Comparison of ENCODE assay signal across 9 mouse cellular contexts in genomic region chrX:48094658-48095057, GRCm38 (mm10). TPM values are rescaled to one million over a fixed set of nuclear protein-coding genes. Genes with fewer than 3 reads are reported as not detected.
A peak's percentile ranks its signal among the peaks of the same experiment; 100 is the strongest.
DNase-seq lines count a peak whose midpoint lies in the region; ATAC-seq and TF ChIP-seq lines count a peak whose summit lies in the region.
"Had no signal": no experiment of that assay in that cellular context is flagged by ENCODE, and none has a peak within 500 bp of the region (broad histone marks: within the 10 kb centered on the region; RNA-seq: fewer than 3 reads in every experiment).

No protein-coding gene starts in this region.

- no peak for TF ChIP-seq POLR2A in thymus, adult 2 months (IDR thresholded peaks at IDR 0.05; ENCODE audit: control insufficient read depth, extremely low read depth, insufficient read depth, low read length, poor library complexity)

- no peak overlapping the region for H3K9ac ChIP-seq in liver, embryonic 12.5 days
- no peak overlapping the region for H3K9ac ChIP-seq in liver, embryonic 13.5 days
- H3K9ac ChIP-seq in midbrain, embryonic 13.5 days (replicated peaks) = no peak overlapping the region
- H3K9ac ChIP-seq: heart, embryonic 13.5 days had no signal

- 55% methylated on average over 4 of the region's 4 CpGs for WGBS in liver, embryonic 12.5 days (ENCODE audit: insufficient replicate concordance)
- WGBS in liver, embryonic 13.5 days (ENCODE audit: insufficient replicate concordance) = 55% methylated on average over 4 of the region's 4 CpGs
- 64% methylated on average over 4 of the region's 4 CpGs for WGBS in thymus, adult 2 months
- 74% methylated on average over 4 of the region's 4 CpGs for WGBS in midbrain, embryonic 13.5 days

- no peak for ATAC-seq in liver, embryonic 12.5 days
- no peak for ATAC-seq in liver, embryonic 13.5 days (ENCODE audit: low read depth)
- no peak for ATAC-seq in midbrain, embryonic 13.5 days

- H3K9me3 ChIP-seq in liver, embryonic 12.5 days (replicated peaks) = no peaks in the 10 kb centered on the region
- H3K9me3 ChIP-seq in liver, embryonic 13.5 days (replicated peaks) = no peaks in the 10 kb centered on the region
- H3K9me3 ChIP-seq in midbrain, embryonic 13.5 days = no peaks in the 10 kb centered on the region
- H3K9me3 ChIP-seq: heart, embryonic 13.5 days had no signal

- no peak overlapping the region for H3K4me3 ChIP-seq in liver, embryonic 12.5 days
- no peak overlapping the region for H3K4me3 ChIP-seq in liver, embryonic 13.5 days (replicated peaks)
- H3K4me3 ChIP-seq in thymus, adult 2 months (ENCODE audit: control insufficient read depth, insufficient read depth, low read length) = no peak overlapping the region
- no peak overlapping the region for H3K4me3 ChIP-seq in midbrain, embryonic 13.5 days (replicated peaks)
- H3K4me3 ChIP-seq: heart, embryonic 13.5 days had no signal

- no peak overlapping the region for H3K27ac ChIP-seq in liver, embryonic 12.5 days
- H3K27ac ChIP-seq in liver, embryonic 13.5 days = no peak overlapping the region
- H3K27ac ChIP-seq in thymus, adult 2 months (ENCODE audit: control insufficient read depth, insufficient read depth, low read length) = no peak overlapping the region
- H3K27ac ChIP-seq in midbrain, embryonic 13.5 days = no peak overlapping the region
- H3K27ac ChIP-seq: heart, embryonic 13.5 days had no signal

- TF ChIP-seq CTCF in thymus, adult 2 months (IDR thresholded peaks at IDR 0.05; ENCODE audit: borderline replicate concordance, control insufficient read depth, extremely low read depth, insufficient read depth, low read length, poor library complexity) = no peak

- H3K4me2 ChIP-seq in liver, embryonic 12.5 days = no peak overlapping the region
- H3K4me2 ChIP-seq in liver, embryonic 13.5 days = no peak overlapping the region
- H3K4me2 ChIP-seq in midbrain, embryonic 13.5 days (replicated peaks) = no peak overlapping the region
- H3K4me2 ChIP-seq: heart, embryonic 13.5 days had no signal

- no peaks in the 10 kb centered on the region for H3K4me1 ChIP-seq in liver, embryonic 12.5 days
- H3K4me1 ChIP-seq in liver, embryonic 13.5 days (replicated peaks) = no peaks in the 10 kb centered on the region
- peaks cover 18% of the 10 kb centered on the region for H3K4me1 ChIP-seq in thymus, adult 2 months (replicated peaks; ENCODE audit: control insufficient read depth, insufficient read depth, low read length)
- H3K4me1 ChIP-seq in midbrain, embryonic 13.5 days (replicated peaks) = no peaks in the 10 kb centered on the region
- H3K4me1 ChIP-seq: heart, embryonic 13.5 days had no signal

- no peaks in the 10 kb centered on the region for H3K36me3 ChIP-seq in liver, embryonic 12.5 days
- no peaks in the 10 kb centered on the region for H3K36me3 ChIP-seq in liver, embryonic 13.5 days
- no peaks in the 10 kb centered on the region for H3K36me3 ChIP-seq in thymus, adult 2 months (ENCODE audit: control insufficient read depth, insufficient read depth, low read length)
- no peaks in the 10 kb centered on the region for H3K36me3 ChIP-seq in midbrain, embryonic 13.5 days
- H3K36me3 ChIP-seq: heart, embryonic 13.5 days had no signal

- DNase-seq in adrenal gland, postnatal 36 days = peak; percentile 22 to 41
- DNase-seq in adrenal gland, postnatal 4 days (ENCODE audit: low spot score in 2 of 2) = no peak
- peak; percentile 62 for DNase-seq in liver
- DNase-seq in liver, embryonic 13.5 days = peak; percentile 34
- peak; percentile 67 for DNase-seq in thymus, adult 2 months
- DNase-seq in gastrocnemius, postnatal 25 days = no peak

- H3K27me3 ChIP-seq in liver, embryonic 12.5 days (replicated peaks) = no peaks in the 10 kb centered on the region; the same call in none of the 2 replicates
- H3K27me3 ChIP-seq in liver, embryonic 13.5 days = no peaks in the 10 kb centered on the region
- H3K27me3 ChIP-seq in thymus, adult 2 months (ENCODE audit: control insufficient read depth, insufficient read depth, low read length) = no peaks in the 10 kb centered on the region
- no peaks in the 10 kb centered on the region; the same call in 1 of the 2 replicates for H3K27me3 ChIP-seq in midbrain, embryonic 13.5 days

RNA-seq across cellular contexts. Expression of gene Xpnpep2, which starts 13.9 kb away (rescaled TPM):
- 1 to 10 TPM; 1.3 to 1.8 TPM for total RNA-seq in adrenal gland, postnatal 36 days (2021)
- total RNA-seq in adrenal gland, postnatal 4 days (2021) = 1 to 10 TPM; 1.5 to 7.1 TPM
- polyA plus RNA-seq in liver, embryonic 12.5 days (2016; fragmentation: Nextera tagmentation; extraction: Ambion mirVana) = 0.14 TPM in 1 of 2 replicates, not detected in the other
- polyA plus RNA-seq in liver, embryonic 13.5 days (2015; fragmentation: Nextera tagmentation; extraction: Ambion mirVana) = 0.10 TPM in 1 of 2 replicates, not detected in the other
- 0.89 and 1.1 TPM in 2 replicates for polyA plus RNA-seq in thymus, adult 2 months (2012; rRNA removed)
- polyA plus RNA-seq in midbrain, embryonic 13.5 days (2015; fragmentation: Nextera tagmentation; extraction: Ambion mirVana) = 0.93 and 1.3 TPM in 2 replicates
- total RNA-seq in gastrocnemius, postnatal 25 days (2021) = 1 to 10 TPM in 1 of 2 experiments, under 1 TPM in 1; 0.41 to 1.0 TPM

RNA-seq across cellular contexts. Expression of gene Sash3, which starts 51.6 kb away (rescaled TPM):
- 1 to 10 TPM; 1.4 to 1.9 TPM for total RNA-seq in adrenal gland, postnatal 36 days (2021)
- total RNA-seq in adrenal gland, postnatal 4 days (2021) = 1 to 10 TPM; 1.8 to 2.6 TPM
- polyA plus RNA-seq in liver, embryonic 12.5 days (2016; fragmentation: Nextera tagmentation; extraction: Ambion mirVana) = 9.7 and 10.0 TPM in 2 replicates
- polyA plus RNA-seq in liver, embryonic 13.5 days (2015; fragmentation: Nextera tagmentation; extraction: Ambion mirVana) = 6.6 and 6.7 TPM in 2 replicates
- 311 and 314 TPM in 2 replicates for polyA plus RNA-seq in thymus, adult 2 months (2012; rRNA removed)
- 0.85 and 0.93 TPM in 2 replicates for polyA plus RNA-seq in midbrain, embryonic 13.5 days (2015; fragmentation: Nextera tagmentation; extraction: Ambion mirVana)
- under 1 TPM; 0.23 to 0.48 TPM for total RNA-seq in gastrocnemius, postnatal 25 days (2021)

Comparison
In these comparisons a context has a peak if more than half of its experiments do, and no peak if none do; other contexts are left out.
1. DNase-seq: peak in adrenal gland, postnatal 36 days (2 of 2), liver (single experiment), liver, embryonic 13.5 days (single experiment) and thymus, adult 2 months (single experiment); none in adrenal gland, postnatal 4 days (0 of 2) and gastrocnemius, postnatal 25 days (single experiment).
2. RNA of gene Sash3, which starts 51.6 kb away (polyA plus RNA-seq): 311 to 314 TPM in thymus, adult 2 months; 9.7 to 10.0 TPM in liver, embryonic 12.5 days, 6.6 to 6.7 TPM in liver, embryonic 13.5 days and 0.85 to 0.93 TPM in midbrain, embryonic 13.5 days; every median in the first group is over 10 times any median in the second.